Mouse (Mus musculus): Measurements from ENCODE around the gene Zc3h14. TPM values are rescaled to one million over a fixed set of nuclear protein-coding genes. Genes with fewer than 3 reads are reported as not detected.

Gene Zc3h14
- polyA plus RNA-seq, 1 experiment: not detected

- under 1% methylated on average over 30 of the region's 30 CpGs for WGBS
- peak overlapping the region; percentile 75 for H3K27ac ChIP-seq (ENCODE audit: insufficient read depth, low read depth, low read length)
- peak; percentile 51; the same call in 1 of the 2 replicates for TF ChIP-seq POLR2A (IDR thresholded peaks at IDR 0.05; ENCODE audit: insufficient read depth, low read depth, low read length)
- no peak for TF ChIP-seq CTCF (IDR thresholded peaks at IDR 0.05; ENCODE audit: insufficient read depth, low read depth, low read length)
- H3K4me1 ChIP-seq (ENCODE audit: control insufficient read depth, insufficient read depth, low read length): peaks cover 16% of the 10 kb centered on the region
- H3K4me3 ChIP-seq (ENCODE audit: insufficient read depth, low read depth, low read length): peak overlapping the region; percentile 95
Observed at GRCm38 (mm10) chr12:98734246-98734879, 12.4 kb upstream of the Zc3h14 start.

GRCm38 (mm10) chr12:98734880-98735801, 11.6 kb upstream of the Zc3h14 start:
- TF ChIP-seq POLR2A (IDR thresholded peaks at IDR 0.05; ENCODE audit: insufficient read depth, low read depth, low read length) (no peak), CTCF (IDR thresholded peaks at IDR 0.05; ENCODE audit: insufficient read depth, low read depth, low read length) (no peak)

GRCm38 (mm10) chr12:98736951-98737800, 9.6 kb upstream of the Zc3h14 start, which contains the start of gene Ptpn21:
Ptpn21 (minus strand) TSS chr12:98737405.
- WGBS: 1% methylated on average over 72 of the region's 75 CpGs
- TF ChIP-seq CTCF (IDR thresholded peaks at IDR 0.05; ENCODE audit: insufficient read depth, low read depth, low read length) (no peak), POLR2A (IDR thresholded peaks at IDR 0.05; ENCODE audit: insufficient read depth, low read depth, low read length) (no peak)
- peak within 1 kb of the TSS; percentile 15; the same call in 1 of the 2 replicates for H3K27ac ChIP-seq (ENCODE audit: insufficient read depth, low read depth, low read length)
- H3K4me3 ChIP-seq (ENCODE audit: insufficient read depth, low read depth, low read length): peak within 1 kb of the TSS; percentile 87
- peaks cover 7% of the 10 kb centered on the region for H3K4me1 ChIP-seq (ENCODE audit: control insufficient read depth, insufficient read depth, low read length)

More at GRCm38 (mm10) chr12:98734880-98735801, 11.6 kb upstream of the Zc3h14 start:
- 12% methylated on average over 22 of the region's 22 CpGs for WGBS
- Histone ChIP-seq H3K27ac (ENCODE audit: insufficient read depth, low read depth, low read length) (peak overlapping the region; percentile 16; the same call in 1 of the 2 replicates), H3K4me1 (ENCODE audit: control insufficient read depth, insufficient read depth, low read length) (peaks cover 16% of the 10 kb centered on the region), H3K4me3 (ENCODE audit: insufficient read depth, low read depth, low read length) (peak overlapping the region; percentile 95)

DNA sequence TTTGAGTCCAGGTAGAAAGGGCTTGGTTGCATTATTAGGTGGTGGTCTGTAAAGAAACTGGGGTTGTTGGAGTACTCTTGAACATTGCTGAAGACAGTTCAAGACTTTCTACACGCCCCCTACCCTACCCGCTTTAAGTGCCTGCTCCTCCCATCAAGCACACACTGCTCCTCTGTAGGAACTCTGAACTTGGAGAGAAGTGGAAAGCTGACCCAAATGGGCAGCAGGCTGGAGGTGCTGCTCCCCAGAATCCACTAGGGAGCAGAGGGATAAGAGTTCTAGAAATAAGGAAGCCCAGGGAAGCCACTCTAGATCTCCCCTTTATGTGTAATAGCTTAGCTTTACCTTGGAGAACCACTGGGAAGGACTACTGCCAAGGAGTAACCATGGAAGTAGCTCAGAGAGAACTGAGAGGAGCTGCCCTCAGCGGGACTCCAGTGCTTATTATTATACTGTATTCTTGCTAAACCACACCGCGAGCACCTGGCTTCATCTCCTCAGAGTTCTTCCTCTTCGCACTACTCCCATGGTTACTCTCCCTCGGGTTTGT, 8.9 kb upstream of the Zc3h14 start:
- H3K4me3 ChIP-seq (ENCODE audit: insufficient read depth, low read depth, low read length): peak overlapping the region; percentile 87
- TF ChIP-seq POLR2A (IDR thresholded peaks at IDR 0.05; ENCODE audit: insufficient read depth, low read depth, low read length): no peak
- no peak for TF ChIP-seq CTCF (IDR thresholded peaks at IDR 0.05; ENCODE audit: insufficient read depth, low read depth, low read length)
- no peak overlapping the region for H3K27ac ChIP-seq (ENCODE audit: insufficient read depth, low read depth, low read length)
- 19% methylated on average over 7 of the region's 7 CpGs for WGBS
- H3K4me1 ChIP-seq (ENCODE audit: control insufficient read depth, insufficient read depth, low read length): peaks cover 7% of the 10 kb centered on the region

DNA sequence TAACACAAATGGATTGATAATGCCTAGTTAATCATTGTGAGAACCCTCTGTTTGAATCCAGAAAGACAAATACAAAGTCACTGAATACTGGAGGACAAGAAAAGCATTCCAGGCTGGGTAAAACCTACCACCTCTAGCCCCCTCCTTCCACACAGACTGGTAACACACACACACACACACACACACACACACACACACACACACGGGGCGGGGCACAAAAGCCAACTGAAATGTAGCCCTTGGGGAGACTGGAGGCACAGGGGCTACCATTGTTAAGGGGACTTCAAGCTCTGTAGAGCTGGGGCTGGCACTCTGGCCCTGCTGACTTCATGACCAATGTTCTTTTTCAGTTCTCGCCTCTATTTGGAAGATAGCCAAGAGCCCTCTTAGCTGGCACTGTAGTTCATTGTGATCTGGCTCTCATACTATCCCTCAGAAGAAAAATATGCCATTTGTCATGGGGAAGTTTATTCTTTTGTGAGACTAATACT, 5.7 kb upstream of the Zc3h14 start:
- WGBS: 25% methylated on average over 3 of the region's 3 CpGs

GRCm38 (mm10) chr12:98745626-98746025, 1.1 kb upstream of the Zc3h14 start:
- 77% methylated on average over 4 of the region's 4 CpGs for WGBS
- Histone ChIP-seq H3K4me1 (ENCODE audit: control insufficient read depth, insufficient read depth, low read length) (no peaks in the 10 kb centered on the region; the same call in 1 of the 2 replicates), H3K27ac (ENCODE audit: insufficient read depth, low read depth, low read length) (no peak overlapping the region), H3K4me3 (ENCODE audit: insufficient read depth, low read depth, low read length) (no peak overlapping the region)
- TF ChIP-seq POLR2A (IDR thresholded peaks at IDR 0.05; ENCODE audit: insufficient read depth, low read depth, low read length): no peak
- TF ChIP-seq CTCF (IDR thresholded peaks at IDR 0.05; ENCODE audit: insufficient read depth, low read depth, low read length): no peak

More for the DNA sequence above, 5.7 kb upstream of the Zc3h14 start:
- Histone ChIP-seq H3K4me3 (ENCODE audit: insufficient read depth, low read depth, low read length) (no peak overlapping the region), H3K4me1 (ENCODE audit: control insufficient read depth, insufficient read depth, low read length) (no peaks in the 10 kb centered on the region), H3K27ac (ENCODE audit: insufficient read depth, low read depth, low read length) (no peak overlapping the region)
- no peak for TF ChIP-seq POLR2A (IDR thresholded peaks at IDR 0.05; ENCODE audit: insufficient read depth, low read depth, low read length)
- no peak for TF ChIP-seq CTCF (IDR thresholded peaks at IDR 0.05; ENCODE audit: insufficient read depth, low read depth, low read length)

DNA sequence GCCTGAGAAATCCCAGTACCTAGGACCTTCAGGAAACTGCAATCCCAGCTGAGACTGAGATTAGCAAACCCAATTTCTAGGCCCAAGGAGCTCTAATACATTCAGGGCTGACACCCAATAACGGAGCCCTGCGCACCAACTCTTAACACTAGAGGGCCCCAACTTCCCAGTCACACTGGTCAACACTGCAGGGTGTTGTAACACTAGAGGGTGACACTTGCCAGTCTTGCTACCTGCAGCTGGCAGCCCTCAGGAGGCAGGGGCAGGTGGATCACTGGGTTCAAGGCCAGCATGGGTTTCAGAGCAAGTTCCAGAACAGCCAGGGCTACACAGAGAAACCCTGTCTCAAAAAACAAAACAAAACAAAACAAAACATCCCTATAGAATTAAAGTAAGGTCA, 633 bp upstream of the Zc3h14 start:
- H3K27ac ChIP-seq (ENCODE audit: insufficient read depth, low read depth, low read length): no peak overlapping the region
- 30% methylated on average over 2 of the region's 2 CpGs for WGBS
- no peak overlapping the region for H3K4me3 ChIP-seq (ENCODE audit: insufficient read depth, low read depth, low read length)
- TF ChIP-seq POLR2A (IDR thresholded peaks at IDR 0.05; ENCODE audit: insufficient read depth, low read depth, low read length): no peak
- no peaks in the 10 kb centered on the region; the same call in 1 of the 2 replicates for H3K4me1 ChIP-seq (ENCODE audit: control insufficient read depth, insufficient read depth, low read length)

- H3K4me1 ChIP-seq (ENCODE audit: control insufficient read depth, insufficient read depth, low read length): no peaks in the 10 kb centered on the region; the same call in 1 of the 2 replicates
- under 1% methylated on average over 14 of the region's 14 CpGs for WGBS
- H3K27ac ChIP-seq (ENCODE audit: insufficient read depth, low read depth, low read length): peak overlapping the region; percentile 89
- TF ChIP-seq POLR2A (IDR thresholded peaks at IDR 0.05; ENCODE audit: insufficient read depth, low read depth, low read length): no peak
- no peak for TF ChIP-seq CTCF (IDR thresholded peaks at IDR 0.05; ENCODE audit: insufficient read depth, low read depth, low read length)
- H3K4me3 ChIP-seq (ENCODE audit: insufficient read depth, low read depth, low read length): peak overlapping the region; percentile 99
Observed at GRCm38 (mm10) chr12:98747380-98747753, 603 bp downstream of the Zc3h14 start.
